Mouse (Mus musculus) gastrocnemius, postnatal 25 days (tissue): Measurements from ENCODE around the gene Trmt2b. TPM values are rescaled to one million over a fixed set of nuclear protein-coding genes. Genes with fewer than 3 reads are reported as not detected.
"Not testable (repeated sequence)": the region's sequence is repeated elsewhere in the genome, so short reads cannot be mapped to it uniquely, and the experiment has no call there.

Experiments
- DNase-seq: peaks from one replicate; pipeline ENCODE4 v3.0.0; 2022
- total RNA-seq, 2 experiments: library from RNA; stranded (reverse); gene quantifications; 1 replicate in 1 of 2; 2 replicates in 1 of 2; pipeline ENCODE4 v1.2.3; 2021

Trmt2b gene
- total RNA-seq, 2 experiments from 2014 or later: 10.8 to 12.3 TPM

DNA sequence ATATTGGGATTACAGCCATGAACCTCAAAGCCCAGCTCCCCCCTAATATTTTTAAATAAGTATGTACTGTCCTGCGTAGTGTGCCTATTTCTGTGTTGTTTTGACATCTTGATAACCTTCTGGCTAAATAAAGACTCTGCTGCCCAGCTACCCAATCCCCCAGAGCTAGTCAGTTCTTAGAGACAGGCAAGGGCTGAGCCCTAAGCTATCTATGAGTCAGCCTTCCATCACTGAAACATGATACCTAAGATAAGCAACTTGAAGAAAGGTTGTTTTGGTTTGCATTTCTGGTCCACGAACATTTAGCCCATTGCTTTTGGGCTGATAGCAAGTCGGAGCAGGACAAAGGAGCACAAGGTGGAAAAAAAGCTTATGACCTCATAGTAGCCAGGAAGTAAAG lies 56.2 kb downstream of the Trmt2b start:
- DNase-seq: no peak

GRCm38 (mm10) chrX:134218161-134218560 lies 58.6 kb downstream of the Trmt2b start:
- no peak for DNase-seq

DNA sequence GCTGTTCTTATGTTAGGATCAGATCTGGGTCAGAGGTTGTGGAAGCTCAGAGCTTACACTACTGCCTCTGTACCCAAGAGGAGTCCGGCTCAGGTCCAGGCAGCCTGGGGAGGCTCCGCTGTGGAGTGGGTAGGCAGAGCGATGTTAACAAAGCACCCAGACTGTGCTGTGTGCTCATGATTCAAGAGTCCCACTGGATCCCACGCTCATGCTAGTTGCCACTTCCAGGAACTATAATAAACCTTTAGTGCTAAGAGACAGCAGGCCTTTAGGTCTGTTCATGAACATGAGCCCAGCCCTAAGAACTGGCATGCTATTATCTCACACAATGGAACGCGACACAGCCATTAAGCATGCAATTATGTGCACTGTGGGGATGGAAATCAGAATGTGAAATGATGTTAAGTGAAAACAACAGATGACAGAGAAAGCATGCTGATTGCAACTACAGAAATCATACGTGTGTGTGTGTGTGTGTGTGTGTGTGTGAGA lies 65.6 kb downstream of the Trmt2b start:
- no peak for DNase-seq

DNA sequence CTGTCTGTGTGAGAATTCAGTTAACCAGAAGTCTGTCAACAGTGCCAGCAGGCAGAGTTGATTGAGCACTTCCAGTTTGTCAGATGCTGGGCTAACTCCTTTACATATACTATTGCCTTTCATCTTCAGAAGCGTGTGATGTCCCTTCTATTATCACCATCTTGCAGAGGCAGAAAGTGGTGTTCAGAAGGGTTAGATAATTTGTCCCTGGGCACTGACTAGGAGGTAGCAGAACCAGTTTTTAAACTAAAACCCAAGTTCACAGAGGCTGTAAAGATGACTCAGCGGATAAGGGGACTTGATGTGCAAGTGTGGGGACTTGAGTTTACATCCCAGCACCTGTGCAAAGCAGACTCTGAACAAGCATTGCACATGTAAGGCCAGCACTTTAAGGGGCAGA lies 68.3 kb downstream of the Trmt2b start:
- no peak for DNase-seq

DNA sequence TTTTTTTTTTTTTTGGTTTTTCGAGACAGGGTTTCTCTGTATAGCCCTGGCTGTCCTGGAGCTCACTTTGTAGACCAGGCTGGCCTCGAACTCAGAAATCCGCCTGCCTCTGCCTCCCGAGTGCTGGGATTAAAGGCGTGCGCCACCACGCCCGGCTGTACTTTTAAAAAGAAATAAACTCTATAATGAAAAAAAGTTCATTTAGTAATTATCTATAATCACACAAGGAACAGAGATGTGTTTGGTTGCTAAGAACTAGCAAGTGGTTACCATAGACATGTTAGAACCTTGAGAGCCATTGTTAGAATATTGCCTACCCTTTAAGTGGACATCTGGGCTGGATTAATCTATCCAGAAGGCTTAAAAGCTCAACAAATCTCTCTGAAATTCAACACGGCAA lies 89.6 kb downstream of the Trmt2b start, which contains the start of gene Arl13a:
TSS of gene Arl13a (plus strand) at position 301 of the 400 bp plus-strand sequence.
- not testable (repeated sequence) for DNase-seq

GRCm38 (mm10) chrX:134174699-134175098 lies 102.1 kb downstream of the Trmt2b start:
- no peak for DNase-seq

Other genes starting within 250 kb of the Trmt2b start
- 1 to 10 TPM; 7.9 to 9.6 TPM for gene Cstf2, start 217.8 kb downstream of the Trmt2b start, total RNA-seq
- gene Xkrx, start 114.9 kb downstream of the Trmt2b start, total RNA-seq: 1 to 10 TPM in 1 of 2 experiments, under 1 TPM in 1; 0.33 to 1.1 TPM
- not detected for gene Arl13a, start 89.5 kb downstream of the Trmt2b start, total RNA-seq
- gene Nox1, start 55.0 kb downstream of the Trmt2b start, total RNA-seq: under 1 TPM in 1 of 2 experiments, not detected in 1; 0.75 TPM
- gene Tmem35a, start 18.2 kb upstream of the Trmt2b start, total RNA-seq: under 1 TPM; 0.21 to 0.23 TPM
- gene Cenpi, start 31.1 kb upstream of the Trmt2b start, total RNA-seq: under 1 TPM; 0.33 to 0.70 TPM
- gene Drp2, start 127.6 kb upstream of the Trmt2b start, total RNA-seq: 1 to 10 TPM; 6.6 to 8.2 TPM
- gene Taf7l, start 199.5 kb upstream of the Trmt2b start, total RNA-seq: not detected